Mouse (Mus musculus): ENCODE measurements around the gene Scrn2.

The Scrn2 gene

DNA sequence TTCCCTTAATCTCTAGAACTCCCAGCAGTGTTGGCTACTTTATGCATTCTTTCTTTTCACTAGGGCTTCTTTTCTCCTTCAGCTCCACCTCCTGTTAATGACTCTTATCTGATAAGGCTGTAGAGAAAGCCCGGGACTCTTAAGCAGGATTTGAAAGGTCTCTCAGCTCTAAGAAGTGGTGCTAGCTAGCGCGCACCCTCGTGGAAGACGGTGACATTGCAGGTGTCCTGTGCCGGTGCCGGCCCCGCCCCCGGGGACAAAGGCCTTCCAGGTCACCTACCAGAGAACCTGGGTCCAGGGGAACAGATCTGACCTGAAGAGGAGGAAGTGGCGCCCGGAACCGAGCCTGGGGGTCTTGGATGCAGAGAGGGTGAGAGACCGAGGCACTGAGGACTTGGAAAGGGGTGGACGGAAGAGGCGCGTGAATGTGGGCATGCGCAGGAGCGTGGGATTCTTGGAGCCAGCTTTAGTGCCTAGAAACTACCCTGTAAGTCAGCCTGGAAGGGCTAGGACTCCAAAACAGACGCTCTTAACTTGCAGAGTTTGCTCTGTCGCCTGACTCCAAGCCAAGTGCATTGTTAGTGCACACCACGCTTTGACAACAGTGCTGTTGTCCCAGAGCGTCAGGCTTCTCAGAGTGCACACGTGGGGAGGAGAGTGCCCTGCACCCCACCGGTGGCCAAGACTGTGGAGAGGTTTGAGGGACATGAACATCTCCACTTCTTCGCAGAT lies at the start of gene Scrn2:
Scrn2 (plus strand) TSS at position 253 of the 732 bp plus-strand sequence.
- peak; percentile 84 for DNase-seq (ENCODE audit: low spot score)

DNA sequence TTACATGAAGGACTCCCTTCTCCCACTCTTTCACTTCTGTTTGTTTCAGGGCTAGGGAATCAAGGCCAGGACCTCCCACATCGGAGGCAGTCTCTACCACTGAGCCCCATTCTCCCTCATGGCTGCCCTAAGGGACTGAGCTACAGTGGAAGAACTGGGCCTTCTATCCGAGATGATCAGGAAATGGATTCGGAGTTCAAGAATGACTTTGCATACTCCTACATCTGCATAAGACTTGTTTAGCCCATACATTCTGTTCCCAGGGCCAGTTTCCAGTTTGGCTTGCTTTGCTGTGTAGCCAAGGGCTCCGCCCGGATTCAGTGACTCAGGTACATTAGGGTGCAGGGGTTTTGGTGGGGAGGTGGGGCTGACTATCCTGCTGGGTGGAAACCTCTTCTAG lies 49.7 kb upstream of the Scrn2 start:
- DNase-seq (ENCODE audit: low spot score) = no peak

DNA sequence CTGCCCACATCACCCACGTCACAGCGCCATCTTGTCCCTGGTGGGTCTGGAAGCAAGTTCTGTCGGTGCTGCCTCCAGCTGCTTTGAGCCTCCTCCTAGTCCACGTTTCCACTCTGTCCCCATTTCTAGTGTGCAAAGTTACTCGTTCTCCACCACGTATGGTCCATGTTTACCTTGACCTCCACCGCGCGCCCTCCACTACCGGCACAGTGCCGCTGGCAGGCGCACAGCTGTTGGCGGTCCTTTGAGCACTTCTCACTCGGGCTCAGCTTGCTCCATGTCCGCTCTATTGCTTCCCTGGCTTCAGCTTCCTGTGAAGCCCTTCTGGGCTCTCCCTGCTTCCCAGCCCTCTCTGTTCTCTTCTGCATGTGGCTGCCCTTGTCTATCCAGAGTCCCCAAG lies 48.3 kb upstream of the Scrn2 start:
- DNase-seq (ENCODE audit: low spot score) = no peak

DNA sequence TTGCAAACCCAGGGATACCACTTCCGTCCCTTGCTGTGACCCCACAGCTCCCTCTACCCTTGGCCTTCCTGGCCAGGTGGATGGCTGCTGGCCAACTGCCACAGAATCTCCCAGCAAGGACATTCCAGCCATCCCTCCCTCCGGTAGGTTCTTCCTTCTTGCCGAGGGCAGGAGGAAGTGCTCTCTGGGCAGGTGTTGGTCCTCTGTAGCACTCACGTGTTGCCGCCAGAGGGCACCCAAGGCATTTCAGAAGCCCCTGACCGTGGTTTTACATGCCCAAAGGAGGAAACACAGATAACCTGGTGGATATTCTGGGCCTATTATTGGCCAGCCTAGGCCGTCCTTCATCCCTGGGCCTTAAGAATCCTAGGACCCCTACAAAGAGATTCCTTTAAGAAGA lies 47.4 kb upstream of the Scrn2 start:
- peak; percentile 83 for DNase-seq (ENCODE audit: low spot score)

DNA sequence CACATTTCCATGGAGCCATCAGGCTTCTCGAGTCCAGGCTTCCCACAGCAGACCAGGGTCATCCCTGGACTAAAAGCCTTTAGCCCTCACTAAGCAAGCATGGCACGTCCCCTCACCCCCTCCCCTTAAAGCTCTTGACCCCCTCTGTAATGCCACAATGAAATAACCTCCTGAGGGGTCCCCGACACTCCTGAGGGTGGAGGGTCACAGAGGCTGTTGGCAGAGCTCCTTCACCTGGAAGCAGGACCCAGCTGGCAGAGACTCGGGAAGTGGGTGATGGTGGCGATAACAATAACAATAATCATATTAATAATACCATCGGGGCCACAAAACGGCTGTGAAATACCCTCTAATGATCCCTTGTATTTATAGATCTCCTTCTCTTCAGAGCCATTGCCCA lies 46.9 kb upstream of the Scrn2 start, which contains the start of gene Sp2:
Sp2 (minus strand) TSS at position 101 of the 400 bp plus-strand sequence.
- no peak for DNase-seq (ENCODE audit: low spot score)

DNA sequence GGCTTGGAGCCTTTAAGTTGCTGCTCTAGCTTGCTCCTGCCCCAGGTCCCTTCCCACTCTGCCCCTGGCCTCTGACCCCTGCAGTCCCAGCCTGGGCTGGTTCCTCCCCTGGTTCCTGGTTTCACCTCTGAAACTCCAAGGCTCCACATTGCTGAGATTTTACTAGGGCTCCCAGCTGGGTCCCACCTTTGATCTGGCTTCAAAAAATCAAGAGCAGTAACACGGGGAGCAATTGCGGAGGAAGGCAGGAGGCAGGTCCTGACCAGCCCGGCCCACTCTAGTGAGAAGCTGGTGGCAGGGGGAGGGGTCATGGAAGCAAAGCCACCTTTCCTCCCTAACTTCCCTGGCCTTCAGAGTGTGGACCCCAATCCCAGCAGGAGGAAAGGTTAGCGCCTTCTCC lies 44.8 kb upstream of the Scrn2 start:
- no peak for DNase-seq (ENCODE audit: low spot score)

DNA sequence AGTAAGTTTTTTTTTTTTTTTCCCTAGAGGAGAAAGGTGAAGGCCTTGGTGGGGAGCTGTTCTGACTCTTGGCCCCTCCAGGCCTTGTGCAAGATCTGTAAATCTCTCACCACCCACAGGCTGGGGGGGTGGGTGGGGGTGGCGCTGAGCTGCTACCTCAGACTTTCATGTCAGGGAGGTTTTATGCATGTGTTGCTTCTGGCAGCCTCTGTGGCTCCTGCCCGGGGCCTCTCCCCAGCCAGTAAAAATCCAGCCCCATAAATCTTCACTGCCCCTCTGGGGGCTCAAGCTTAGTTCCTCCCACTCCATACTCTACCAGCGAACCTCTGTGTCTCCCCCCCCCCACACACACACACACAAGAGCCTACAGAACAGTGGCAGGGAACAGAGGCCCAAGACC lies 43.3 kb upstream of the Scrn2 start:
- DNase-seq (ENCODE audit: low spot score) = no peak

DNA sequence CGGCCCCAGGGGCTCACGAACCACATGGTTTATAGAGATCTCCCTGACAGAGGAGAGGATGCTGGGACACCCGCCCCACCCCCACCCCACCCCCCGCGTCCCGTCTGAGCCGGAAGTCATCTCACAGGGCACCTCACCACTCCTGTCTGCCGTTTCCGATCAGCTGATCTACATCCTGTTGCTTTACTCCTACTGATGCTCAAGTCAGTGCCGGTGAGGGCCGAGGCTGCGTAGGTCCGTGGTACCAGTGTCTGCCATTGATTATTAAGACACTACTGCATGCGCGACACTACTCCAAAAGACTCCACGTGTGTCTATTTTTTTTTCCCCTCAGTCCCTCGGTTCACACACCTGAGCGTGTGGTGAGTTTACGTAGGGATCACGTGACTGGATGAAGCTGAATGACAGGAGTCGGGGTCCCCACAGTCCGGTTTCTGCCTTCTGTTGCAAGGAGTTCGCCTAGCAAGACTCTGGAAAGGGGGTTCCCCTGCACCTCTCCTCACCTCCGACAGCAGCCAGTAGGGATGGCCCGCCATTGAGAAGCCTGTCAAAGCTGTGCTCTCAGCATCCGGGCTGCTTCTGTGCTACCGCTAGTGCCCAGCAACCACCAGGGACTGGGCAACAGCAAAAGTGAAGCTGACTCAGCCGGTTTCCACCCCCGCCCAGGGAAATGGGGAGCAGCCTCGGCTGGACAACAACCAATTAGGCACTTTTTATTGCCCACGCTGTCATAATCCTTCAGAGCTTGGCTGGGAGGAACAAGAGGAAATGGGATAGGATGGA lies 41.7 kb upstream of the Scrn2 start:
- peak; percentile 54 for DNase-seq (ENCODE audit: low spot score)

DNA sequence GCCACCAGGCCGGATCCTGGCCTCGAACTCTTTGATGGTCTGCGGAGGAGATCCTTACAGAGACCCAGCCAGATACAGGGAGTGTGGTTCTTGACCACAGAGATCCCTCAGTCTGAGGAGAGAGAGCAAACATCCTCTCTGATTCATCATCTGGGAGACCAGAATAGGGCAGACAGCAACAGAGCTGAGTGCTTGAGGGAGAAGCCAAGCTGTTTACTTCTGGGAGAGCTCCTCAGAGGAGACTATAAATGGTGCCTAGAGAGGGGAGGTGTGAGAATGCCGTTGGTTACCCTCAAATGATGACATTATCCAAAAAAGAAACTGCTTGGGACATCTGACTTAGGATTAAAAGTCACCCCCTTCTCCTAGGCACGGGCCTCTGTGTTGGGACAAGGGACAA lies 38.2 kb upstream of the Scrn2 start:
- no peak for DNase-seq (ENCODE audit: low spot score)

DNA sequence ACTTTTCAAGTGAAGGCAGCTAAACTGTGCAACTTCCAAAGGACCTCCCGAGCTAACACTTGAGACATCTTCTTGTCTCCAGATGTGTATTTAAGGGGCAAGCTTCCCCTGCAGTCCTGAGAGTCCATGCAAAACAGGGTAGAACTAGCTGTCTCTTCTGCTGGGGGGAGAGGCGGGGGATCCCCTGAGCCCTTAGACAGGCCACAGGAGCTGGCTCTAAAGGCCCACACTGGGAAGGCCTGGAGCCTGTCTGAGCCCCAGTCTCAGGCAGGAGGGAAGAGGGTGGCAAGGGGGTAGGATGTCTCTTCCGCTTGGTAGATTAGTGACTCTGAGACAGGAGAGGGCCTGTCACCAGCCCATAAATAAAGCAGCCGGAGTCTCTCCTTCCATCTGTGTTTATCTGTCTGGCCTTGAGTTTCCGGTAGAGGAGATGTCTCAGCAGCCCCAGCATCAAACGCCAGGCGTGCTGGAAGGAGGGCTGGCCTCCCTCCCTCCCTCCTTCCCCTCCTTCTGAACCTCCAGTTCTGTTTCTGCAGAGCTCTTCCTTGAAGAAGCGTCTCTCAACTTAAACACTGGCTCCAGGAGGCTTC lies 36.9 kb upstream of the Scrn2 start:
- no peak for DNase-seq (ENCODE audit: low spot score)

DNA sequence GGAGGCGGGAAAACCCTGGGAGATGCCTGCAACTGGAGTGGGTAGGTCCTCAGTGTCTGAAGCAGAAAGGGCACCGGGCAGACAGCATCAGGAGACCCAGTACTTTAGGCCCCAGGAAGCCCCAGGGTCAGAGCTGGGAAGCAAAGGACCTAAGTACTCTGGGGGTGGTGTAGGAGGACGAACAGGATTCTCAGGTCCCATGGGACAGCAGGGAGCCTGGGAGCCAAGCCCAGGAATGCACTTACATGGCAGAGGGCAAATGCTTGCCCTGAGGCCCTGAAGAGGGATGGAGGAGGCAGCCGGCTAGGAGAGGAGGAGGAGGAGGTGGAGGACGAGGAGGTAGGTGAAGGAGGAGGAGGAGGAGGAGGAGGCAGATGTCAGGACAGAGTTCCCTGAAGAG lies 34.7 kb upstream of the Scrn2 start:
- peak; percentile 76 for DNase-seq (ENCODE audit: low spot score)

DNA sequence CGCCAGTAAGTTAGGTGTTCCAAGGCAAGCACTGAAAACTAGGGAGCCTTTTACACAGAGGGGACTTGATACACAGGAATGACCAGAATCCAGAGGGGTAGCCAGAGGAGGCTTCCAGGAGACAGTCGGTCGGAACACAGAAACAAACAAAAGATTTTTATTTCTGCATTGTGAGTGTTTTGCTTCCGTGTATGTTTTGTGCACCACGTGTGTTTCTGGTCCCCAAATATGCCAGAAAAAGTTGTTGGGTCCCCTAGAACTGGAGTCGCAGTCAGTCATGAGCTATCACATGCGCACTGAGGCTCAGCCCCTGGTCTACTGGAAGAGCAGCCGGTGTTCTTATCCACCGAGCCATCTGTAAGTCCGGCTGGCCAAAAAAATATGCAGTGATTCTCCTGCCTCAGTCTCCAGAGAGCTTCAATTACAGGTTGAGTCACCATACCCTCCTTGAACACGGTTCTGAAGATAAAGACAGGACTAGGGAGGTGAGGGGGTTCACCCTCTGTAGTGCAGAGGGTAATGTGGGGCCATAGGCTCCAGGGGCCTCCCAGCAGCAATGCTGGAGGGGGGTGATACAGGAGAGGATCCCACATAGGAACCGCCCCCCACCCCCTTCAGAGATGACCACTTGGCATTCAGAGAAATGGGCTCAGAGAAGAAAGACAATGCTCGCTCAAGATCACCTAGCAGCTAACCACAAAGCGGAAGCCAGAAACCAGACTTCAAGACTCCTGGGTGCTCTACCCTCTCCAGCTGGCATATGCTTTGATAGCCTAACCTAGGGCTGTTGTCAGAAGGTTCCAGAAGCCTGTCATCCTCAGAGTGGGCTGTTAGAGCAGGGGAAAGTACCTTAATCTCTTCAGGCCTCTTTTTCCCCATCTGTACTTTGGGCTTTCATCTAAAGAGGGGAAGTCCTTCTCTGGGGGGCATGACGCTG lies 33.6 kb upstream of the Scrn2 start:
- DNase-seq (ENCODE audit: low spot score) = no peak

DNA sequence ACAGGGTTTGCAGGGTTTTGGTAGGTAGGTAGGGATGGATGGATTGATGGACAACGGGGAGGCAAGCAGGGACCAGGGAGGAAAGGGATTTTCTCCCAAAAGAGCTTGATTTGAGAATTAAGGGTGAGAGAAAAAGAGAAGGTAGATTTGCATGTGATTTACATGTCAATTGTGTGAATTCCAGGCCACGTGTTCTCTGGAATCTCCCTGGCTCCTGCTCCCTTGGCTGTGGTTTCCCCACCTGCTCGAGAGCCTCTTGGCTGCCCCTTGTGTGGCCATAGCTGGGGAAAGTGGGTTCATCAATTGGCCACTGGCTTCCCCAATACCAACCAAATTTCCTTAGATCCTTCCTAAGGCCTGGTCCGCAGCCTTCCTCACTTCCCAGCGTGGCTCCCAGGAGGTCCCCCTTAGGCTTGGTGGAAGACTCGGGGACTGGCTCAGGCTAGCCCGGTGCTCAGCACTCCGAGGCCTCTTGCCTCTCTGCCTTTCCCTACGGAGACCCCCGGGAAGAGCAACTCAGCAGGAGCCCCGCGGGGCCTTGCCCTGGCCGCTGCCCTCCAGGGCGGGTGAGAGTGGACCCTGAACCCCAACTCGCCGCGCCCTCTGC lies 32.9 kb upstream of the Scrn2 start:
- no peak for DNase-seq (ENCODE audit: low spot score)

DNA sequence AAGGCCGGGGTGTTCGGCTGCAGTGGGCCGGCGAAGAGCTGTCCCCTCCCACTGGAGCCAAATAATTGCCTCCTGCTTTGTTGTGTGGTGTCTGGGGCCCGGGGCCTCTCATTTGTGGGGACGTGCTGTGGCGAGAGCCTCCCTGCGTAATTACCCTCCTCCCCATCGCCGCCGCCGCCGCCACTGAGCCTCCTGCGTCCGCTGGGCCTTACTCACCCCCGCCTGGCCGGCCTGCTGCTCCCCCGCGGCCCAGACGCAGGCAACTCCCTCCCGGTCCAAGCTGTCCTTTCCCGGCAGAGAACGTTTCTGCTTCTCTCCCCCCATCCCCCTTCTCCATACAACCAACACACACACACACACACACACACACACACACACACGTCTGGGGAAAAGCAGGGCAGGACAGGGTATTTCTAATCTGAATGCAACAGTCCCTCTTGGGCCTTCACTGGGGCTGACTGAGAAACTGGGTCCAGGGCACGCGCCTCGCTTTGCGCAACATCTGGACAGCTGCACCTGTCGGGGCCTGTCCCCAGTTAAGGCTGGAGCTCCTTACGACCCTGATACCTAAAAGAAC lies 32.3 kb upstream of the Scrn2 start:
- DNase-seq (ENCODE audit: low spot score) = no peak

DNA sequence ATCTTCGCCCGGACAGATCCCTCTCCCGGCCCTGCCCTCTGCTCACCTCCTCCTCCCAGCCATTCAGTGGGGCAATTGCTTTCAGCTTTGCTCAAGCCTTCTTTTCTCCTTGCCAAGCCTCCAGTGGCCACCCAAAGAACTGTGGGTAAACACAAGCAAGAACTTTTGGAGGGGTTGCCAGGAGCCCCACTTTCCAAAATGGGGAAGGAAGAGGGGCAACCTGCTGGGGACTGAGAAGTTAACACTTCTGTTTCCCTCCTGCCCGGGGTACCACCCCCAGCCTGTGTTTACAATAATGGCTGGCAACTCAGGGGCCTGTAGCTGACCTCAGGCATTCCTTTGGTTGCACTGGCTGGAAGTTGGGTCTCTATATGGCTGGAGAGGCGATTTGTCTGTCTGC lies 26.6 kb upstream of the Scrn2 start:
- DNase-seq (ENCODE audit: low spot score) = no peak

DNA sequence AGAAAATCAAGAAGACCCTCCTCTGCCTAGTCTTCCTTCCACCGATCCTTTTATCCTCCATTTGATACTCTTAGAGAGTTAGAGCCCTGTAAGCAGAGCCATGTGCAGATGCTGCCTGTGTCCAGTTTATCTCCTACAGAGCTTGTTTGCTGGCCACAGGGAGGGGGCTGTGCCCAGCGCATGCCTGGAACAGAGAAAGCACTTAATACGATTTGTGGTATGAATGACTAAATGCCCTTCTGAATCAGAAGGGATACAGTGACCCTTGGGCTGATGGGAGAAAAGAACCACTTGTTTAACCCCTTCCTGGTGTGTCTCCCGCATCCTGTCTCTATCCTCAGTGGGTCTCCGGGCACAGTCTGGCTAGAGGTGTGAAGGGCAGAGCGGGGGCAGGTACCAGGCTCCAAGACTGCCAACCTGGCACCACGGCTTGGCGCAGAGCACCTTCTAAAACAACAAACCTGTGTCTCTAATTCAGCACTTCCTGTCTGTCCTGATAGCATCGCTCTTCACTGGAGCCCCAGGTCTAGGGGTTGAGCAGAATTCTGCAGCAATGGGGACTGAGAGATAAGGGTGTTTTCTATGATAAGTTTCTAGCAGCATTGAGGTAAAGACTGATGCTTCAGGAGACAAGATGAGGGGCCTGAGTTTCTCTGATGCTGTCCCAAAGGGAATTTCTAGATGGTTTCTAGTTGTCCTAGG lies 22.5 kb upstream of the Scrn2 start:
- DNase-seq (ENCODE audit: low spot score) = no peak

DNA sequence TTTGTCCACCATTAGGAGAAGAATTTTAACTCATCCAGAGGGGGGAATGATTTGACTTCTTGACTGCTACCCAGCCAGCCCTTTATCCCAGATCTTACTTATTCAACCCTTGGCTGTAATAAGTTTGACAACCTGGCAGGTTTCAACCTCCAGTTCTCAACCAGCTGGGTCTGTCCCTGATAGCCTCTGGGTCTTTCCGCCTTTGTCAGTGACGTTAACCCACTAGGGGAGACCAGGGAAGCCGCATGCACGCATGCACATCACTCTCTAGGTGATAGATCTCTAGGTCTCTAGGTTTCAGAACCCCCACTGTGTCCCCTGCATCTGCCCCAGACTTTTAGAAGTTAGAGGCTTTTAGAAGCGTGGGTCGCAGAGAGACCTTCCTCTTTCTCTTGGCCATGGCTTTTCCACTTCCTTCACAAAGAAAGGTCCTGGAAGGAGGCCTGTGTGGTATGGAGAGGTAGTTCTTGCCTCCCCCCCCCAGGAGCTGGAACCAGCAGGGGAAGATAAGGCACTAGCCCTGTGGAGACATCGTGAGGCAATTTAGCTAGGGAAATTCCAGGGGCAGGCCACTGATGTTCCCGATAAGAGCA lies 20.4 kb upstream of the Scrn2 start:
- no peak for DNase-seq (ENCODE audit: low spot score)

DNA sequence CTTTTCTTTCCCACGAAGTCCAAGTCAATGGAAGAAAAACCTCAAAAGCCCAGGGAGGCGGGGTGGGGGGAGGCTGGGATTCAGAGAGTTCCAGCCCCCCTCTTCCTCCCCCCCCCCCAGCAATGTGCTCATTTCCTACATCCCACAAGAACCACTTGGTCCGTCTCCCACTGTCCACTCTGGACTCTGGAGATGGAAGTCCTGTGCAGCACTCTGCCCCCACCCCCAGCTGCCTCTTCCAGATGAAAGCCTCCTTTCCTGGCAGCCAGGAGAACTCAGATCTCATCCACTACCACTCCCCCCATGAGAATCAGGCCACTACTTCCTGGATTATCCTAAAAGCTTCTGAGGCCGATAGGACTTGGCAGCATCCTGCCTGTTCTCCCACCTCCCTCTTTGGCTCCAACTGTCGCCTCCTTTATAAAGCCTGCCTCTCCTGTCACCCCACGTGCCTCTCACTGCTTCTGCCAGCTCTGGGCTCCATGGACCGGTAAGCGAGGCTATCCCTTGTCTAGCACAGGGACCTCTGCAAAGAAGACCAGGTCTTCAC lies 16.5 kb upstream of the Scrn2 start, which contains the start of gene Sp6:
Sp6 (plus strand) TSS at position 274 of the 550 bp plus-strand sequence.
- DNase-seq (ENCODE audit: low spot score) = no peak

DNA sequence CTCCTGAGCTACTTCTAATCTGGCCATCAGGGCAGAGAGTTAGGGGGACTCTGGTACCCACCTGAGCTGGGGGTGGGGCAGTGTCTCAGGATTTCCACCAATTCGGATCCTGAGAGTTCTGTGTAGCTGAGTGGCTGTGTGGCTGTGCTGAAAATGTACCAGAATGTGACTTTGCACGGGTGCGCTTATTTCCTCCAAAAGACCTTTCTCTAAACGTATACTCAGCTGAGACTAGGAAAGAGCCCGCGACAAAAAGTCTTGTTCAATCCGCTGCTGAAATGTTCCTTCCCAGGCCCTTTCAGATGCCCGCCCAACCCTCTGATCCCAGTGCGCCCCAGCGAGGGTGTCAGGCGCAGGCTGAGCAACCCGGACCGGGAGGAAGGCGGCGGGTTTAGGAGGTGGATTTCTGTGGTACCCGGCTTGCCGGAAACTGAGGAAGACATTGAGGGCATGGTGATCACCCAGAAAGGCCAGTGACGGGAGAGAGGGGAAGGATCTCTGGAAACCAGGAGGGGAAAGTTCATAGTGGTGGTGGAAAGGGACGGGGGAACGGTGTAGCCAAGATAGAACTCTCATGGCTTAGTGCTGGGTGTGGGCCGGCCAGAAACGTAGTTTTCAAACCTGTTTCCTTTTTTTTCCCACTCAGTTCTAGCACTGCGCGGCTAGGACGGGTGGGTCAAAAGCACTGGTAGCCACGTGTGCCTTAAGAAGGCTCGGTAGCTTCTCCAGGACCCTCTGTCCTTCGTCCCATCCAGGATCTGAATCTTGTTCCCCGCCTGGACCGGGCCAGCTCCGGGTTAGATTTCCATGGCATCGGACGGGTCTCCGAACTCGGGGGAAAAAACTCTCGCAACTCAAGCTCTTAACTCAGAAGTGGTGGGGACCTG lies 11.8 kb upstream of the Scrn2 start:
- no peak for DNase-seq (ENCODE audit: low spot score)
